Mouse (Mus musculus) heart, embryonic 15.5 days (tissue): Measurements from ENCODE around the gene Grip1. TPM values are rescaled to one million over a fixed set of nuclear protein-coding genes. Genes with fewer than 3 reads are reported as not detected.

Experiments used
- ATAC-seq: fragments of 200-750 bp; cut with Nextera tagmentation; replicated peaks from 2 replicates; pipeline ENCODE4 v1.8.0; 2017; ENCODE audit warnings: low read depth, moderate TSS enrichment; ENCODE audit not compliant: insufficient number of reproducible peaks, insufficient read depth, low FRiP score
- H3K27ac ChIP-seq: fragments of 300-500 bp; sonication (generic); 2 replicates; pipeline ENCODE4 v1.5.1; 2015; ENCODE audit warnings: mild to moderate bottlenecking, inconsistent platforms
- H3K27me3 ChIP-seq: fragments of 300-500 bp; sonication (generic); 2 replicates; pipeline ENCODE4 v1.6.1; 2015; ENCODE audit warnings: inconsistent platforms
- H3K36me3 ChIP-seq: fragments of 300-500 bp; sonication (generic); 2 replicates; pipeline ENCODE4 v1.6.1; 2015; ENCODE audit warnings: mild to moderate bottlenecking, inconsistent platforms
- H3K4me1 ChIP-seq: fragments of 300-500 bp; sonication (generic); replicated peaks from 2 replicates; pipeline ENCODE4 v1.6.1; 2015; ENCODE audit warnings: inconsistent platforms
- H3K4me2 ChIP-seq: fragments of 300-500 bp; sonication (generic); 2 replicates; pipeline ENCODE4 v1.6.1; 2015; ENCODE audit warnings: inconsistent platforms, mild to moderate bottlenecking, moderate library complexity
- H3K4me3 ChIP-seq: fragments of 300-500 bp; sonication (generic); 2 replicates; pipeline ENCODE4 v1.5.1; 2015; ENCODE audit warnings: mild to moderate bottlenecking, inconsistent platforms
- H3K9ac ChIP-seq: fragments of 300-500 bp; sonication (generic); 2 replicates; pipeline ENCODE4 v1.6.1; 2015; ENCODE audit warnings: mild to moderate bottlenecking, inconsistent platforms
- H3K9me3 ChIP-seq: fragments of 300-500 bp; sonication (generic); replicated peaks from 2 replicates; pipeline ENCODE4 v1.6.1; 2016; ENCODE audit warnings: inconsistent platforms
- WGBS: fragments of 180-500 bp; shearing (Covaris S2); methylation state at CpG from one replicate; pipeline ENCODE4 v1.1.7; 2015; ENCODE audit warnings: mixed read lengths; 5-methylcytosine and 5-hydroxymethylcytosine counted together
- polyA plus RNA-seq: library from polyadenylated mRNA; unstranded; fragments of >200 nt; fragmentation: Nextera tagmentation; extraction: Ambion mirVana; gene quantifications from 2 replicates; pipeline ENCODE4 v1.2.1, GENCODE M21; 2015

Grip1 gene
- polyA plus RNA-seq, 1 experiment from 2014 or later: 1.5 TPM

DNA sequence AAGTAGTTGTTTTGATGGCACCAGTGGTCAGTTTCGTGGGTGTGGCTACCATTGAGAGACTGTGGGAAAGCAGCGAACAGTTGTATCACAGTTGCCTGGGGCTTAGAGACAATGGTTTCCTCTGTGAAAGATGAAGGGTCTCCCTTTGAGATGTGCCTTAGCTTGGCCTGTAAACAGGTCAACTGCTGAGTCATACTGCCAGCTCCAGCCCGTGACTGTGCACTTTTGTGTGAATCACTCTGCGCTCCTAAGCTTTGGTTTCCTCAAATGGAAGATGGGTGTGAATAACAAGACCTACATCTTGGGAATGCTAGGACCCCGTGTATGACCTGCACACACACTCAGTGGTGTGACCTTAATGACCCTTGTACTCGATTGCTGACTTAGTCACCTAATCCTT is 303.6 kb downstream of the Grip1 start:
- Histone ChIP-seq H3K9me3 (no peaks in the 10 kb centered on the region), H3K36me3 (no peaks in the 10 kb centered on the region), H3K27ac (no peak overlapping the region), H3K27me3 (no peaks in the 10 kb centered on the region), H3K4me3 (no peak overlapping the region), H3K4me2 (no peak overlapping the region), H3K4me1 (no peaks in the 10 kb centered on the region), H3K9ac (no peak overlapping the region)
- 84% methylated on average over 6 of the region's 6 CpGs for WGBS
- no peak for ATAC-seq

DNA sequence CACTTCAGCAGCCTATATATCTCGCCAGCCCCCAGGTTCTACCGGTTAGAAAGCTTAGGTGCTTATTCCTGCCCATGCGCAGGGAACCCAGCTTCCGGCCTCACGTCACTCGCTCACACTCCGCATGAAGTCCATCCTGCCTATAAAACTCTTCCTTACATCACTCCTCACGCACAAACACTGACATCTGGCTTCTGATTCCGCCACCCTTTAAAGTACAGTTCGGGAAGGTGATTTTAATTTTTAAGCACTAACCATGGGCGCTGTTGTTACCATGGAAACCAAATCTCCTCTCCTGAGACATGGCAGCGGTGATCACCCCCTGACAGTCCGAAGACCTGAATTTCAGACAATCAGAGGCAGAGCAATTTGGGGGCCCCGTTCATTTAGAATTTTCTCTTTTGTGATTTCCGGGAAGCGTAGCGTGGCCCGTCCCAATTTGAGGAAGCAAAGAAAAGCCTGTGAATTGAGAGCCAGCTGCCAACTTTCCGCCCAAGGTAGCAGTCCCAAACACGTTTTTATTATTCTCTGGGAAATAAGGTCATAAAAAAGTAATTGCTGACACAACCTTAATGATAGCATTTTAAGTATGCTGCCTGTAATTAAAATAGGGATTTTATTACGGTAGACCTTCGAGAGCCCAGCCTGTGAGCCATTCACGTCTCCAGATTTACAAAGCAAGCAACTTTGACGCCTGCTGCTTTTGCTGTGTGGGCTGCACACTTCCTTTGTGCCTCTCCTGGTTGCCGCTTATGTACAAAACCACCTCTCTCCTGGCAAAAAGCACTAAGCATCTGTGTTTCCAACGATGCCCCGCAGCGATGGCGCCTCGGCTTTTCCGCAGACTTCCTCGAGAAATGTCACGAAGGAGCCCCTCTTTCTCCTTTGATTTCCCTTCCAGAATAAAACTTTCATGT is 308.1 kb downstream of the Grip1 start:
- Histone ChIP-seq H3K4me2 (no peak overlapping the region), H3K9me3 (no peaks in the 10 kb centered on the region), H3K27ac (no peak overlapping the region), H3K36me3 (no peaks in the 10 kb centered on the region), H3K4me3 (no peak overlapping the region), H3K4me1 (no peaks in the 10 kb centered on the region), H3K9ac (no peak overlapping the region), H3K27me3 (no peaks in the 10 kb centered on the region)
- ATAC-seq: no peak
- WGBS: 91% methylated on average over 33 of the region's 33 CpGs

DNA sequence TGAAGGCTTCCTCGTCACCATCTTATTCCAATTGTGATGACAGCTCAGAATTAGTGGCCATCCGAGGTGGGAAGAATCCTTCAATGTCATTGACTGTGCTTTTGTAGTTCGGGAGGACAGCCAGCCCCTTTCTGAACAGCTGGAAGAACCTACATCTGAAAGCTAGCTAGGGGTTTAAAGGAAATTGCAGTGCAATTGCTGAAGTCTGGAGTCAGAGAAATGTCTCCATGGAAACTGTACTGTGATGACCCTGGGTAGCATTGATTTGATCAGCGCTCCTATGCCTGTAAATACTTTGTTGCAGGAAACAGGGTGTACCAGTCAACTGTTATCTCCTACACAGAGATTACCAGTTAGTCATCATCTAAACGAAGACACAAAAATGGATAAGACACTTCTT is 325.2 kb downstream of the Grip1 start:
- 62% methylated on average over 5 of the region's 5 CpGs for WGBS
- no peaks in the 10 kb centered on the region for H3K9me3 ChIP-seq
- H3K9ac ChIP-seq: no peak overlapping the region
- ATAC-seq: no peak
- H3K27me3 ChIP-seq: no peaks in the 10 kb centered on the region
- H3K27ac ChIP-seq: no peak overlapping the region
- no peaks in the 10 kb centered on the region for H3K4me1 ChIP-seq
- no peaks in the 10 kb centered on the region for H3K36me3 ChIP-seq
- no peak overlapping the region for H3K4me2 ChIP-seq
- no peak overlapping the region for H3K4me3 ChIP-seq

DNA sequence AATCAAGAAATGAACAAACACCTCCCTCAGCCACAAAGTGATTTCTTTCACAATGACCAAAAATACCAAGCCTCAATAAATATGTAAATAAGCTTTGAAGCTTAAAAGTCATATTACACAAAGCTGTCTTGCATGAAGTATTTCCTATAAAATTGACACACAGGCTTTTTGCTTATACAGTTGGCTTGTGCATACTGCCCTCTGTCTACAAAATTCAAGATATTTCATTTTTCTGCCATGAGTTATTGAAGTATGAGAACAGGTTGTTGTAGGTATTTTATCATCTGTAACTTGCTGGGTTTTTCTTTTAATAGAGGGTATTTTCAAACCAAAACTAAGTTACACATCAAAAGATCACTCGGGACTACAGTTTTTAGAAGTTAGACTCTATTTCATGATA is 326.0 kb downstream of the Grip1 start:
- Histone ChIP-seq H3K9me3 (no peaks in the 10 kb centered on the region), H3K4me1 (no peaks in the 10 kb centered on the region), H3K9ac (no peak overlapping the region), H3K4me2 (no peak overlapping the region), H3K4me3 (no peak overlapping the region), H3K27me3 (no peaks in the 10 kb centered on the region), H3K27ac (no peak overlapping the region), H3K36me3 (no peaks in the 10 kb centered on the region)
- 84% methylated on average over 1 of the region's 1 CpGs for WGBS
- no peak for ATAC-seq

DNA sequence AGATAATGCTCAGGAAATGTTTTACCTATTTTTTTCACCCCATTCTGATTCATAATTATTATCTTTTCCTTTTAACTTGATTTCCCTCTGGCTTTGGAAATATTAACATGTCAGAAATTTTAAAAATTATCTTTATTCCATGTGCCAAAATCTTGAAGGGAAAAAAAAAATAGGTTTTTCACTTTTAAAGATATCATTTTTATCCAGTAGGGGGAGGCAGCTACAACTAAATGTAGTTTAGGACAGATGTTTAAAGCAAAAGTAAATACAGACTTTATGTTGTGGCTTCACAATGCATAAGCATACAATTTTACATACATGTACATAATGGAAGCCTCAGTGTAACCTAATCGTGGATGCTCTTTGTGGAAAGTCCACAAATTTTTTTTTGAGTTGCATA is 336.9 kb downstream of the Grip1 start:
- Histone ChIP-seq H3K27me3 (no peaks in the 10 kb centered on the region), H3K4me2 (no peak overlapping the region), H3K36me3 (no peaks in the 10 kb centered on the region), H3K4me1 (no peaks in the 10 kb centered on the region), H3K27ac (no peak overlapping the region), H3K4me3 (no peak overlapping the region), H3K9me3 (no peaks in the 10 kb centered on the region), H3K9ac (no peak overlapping the region)
- no peak for ATAC-seq
- WGBS: 64% methylated on average over 1 of the region's 1 CpGs

DNA sequence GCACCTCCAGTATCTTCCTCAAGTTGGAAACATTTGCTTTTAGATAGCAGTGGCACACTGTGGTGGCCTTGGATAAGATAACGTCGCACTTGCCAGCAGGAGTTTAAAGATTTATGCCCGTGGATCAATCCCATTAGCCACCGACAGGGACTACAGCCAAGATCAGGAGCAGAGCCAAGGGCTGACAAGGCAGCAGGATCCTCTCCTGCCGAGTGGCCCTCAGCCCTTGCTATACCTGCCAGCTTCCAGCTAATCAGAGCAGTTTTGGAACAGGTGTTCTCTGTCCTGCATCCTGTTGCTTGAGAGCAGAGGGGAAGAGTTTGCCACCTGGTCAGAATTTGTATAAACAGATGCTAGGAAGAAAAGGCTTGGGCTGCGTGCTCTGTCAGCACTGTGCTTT is 348.8 kb downstream of the Grip1 start:
- Histone ChIP-seq H3K27ac (no peak overlapping the region), H3K4me2 (no peak overlapping the region), H3K36me3 (no peaks in the 10 kb centered on the region), H3K27me3 (no peaks in the 10 kb centered on the region), H3K9me3 (no peaks in the 10 kb centered on the region), H3K9ac (no peak overlapping the region), H3K4me3 (no peak overlapping the region), H3K4me1 (0 out of 2 replicates have a peak, but pooled peaks cover 3% of the 10 kb centered on the region)
- no peak for ATAC-seq
- 26% methylated on average over 6 of the region's 6 CpGs for WGBS

DNA sequence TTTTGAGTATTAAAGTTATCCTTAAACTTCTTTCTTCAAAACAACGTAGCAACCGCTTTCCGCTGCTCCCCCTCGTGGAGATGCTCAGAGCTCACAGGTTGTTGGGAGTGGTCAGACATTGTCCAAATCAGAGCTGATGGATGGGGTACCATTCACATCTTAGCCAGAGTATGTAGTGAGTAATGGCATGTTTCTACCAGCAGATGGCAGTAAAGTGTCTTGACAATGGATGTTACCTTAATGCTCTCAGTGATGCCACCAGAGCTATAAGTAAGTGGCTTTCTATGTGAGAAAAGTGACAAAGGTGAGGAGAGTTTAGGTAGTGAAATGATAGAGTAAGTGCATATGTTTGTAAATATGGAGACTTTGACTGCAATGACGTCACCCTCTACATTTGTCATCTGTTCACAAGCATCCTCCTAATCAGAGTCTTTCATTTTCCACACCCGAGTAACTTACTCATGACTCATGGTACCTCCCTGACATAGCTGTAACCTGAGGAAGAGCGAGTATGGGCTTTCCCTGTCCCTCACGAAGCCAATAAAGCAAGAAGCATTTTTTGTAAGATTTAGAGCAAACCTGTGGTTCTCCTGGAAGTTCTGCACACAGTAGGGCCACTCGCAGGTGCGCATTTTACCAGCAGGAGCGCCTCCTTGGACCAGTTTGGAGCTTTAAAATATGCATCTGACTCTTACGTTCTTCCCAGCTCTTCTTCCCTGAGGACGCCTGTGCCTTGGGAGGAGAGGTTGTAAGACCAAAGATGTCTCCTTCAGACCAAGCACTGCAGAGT is 350.2 kb downstream of the Grip1 start:
- no peak for ATAC-seq
- Histone ChIP-seq H3K9me3 (no peaks in the 10 kb centered on the region), H3K4me2 (no peak overlapping the region)

DNA sequence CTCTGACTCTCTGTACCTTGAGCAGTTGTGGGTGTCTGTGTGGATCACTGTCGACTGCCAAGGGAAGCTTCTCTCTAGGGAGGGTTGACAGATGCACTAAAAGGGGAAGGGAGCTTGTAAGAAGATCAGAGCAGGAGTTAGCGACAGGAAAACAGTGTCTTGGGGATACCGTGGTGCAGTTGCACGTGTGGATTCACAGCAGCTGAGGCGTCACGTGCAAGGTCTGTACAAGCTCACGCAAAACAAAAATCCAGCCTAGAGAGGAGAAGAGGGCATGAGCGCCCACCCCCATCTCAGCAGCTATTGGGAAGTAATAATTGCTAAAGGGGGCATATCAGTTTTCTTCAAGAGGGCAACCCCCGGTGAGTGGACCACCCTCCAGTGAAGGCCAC is 350.8 kb downstream of the Grip1 start:
- H3K4me3 ChIP-seq: no peak overlapping the region
- H3K4me2 ChIP-seq: no peak overlapping the region
- H3K9me3 ChIP-seq: no peaks in the 10 kb centered on the region
- no peaks in the 10 kb centered on the region for H3K27me3 ChIP-seq
- no peak for ATAC-seq
- WGBS: 78% methylated on average over 9 of the region's 9 CpGs
- 0 out of 2 replicates have a peak, but pooled peaks cover 3% of the 10 kb centered on the region for H3K4me1 ChIP-seq
- H3K9ac ChIP-seq: no peak overlapping the region
- H3K27ac ChIP-seq: no peak overlapping the region
- no peaks in the 10 kb centered on the region for H3K36me3 ChIP-seq

More for the DNA sequence above, 350.2 kb downstream of the Grip1 start:
- H3K4me1 ChIP-seq: 0 out of 2 replicates have a peak, but pooled peaks cover 3% of the 10 kb centered on the region
- no peak overlapping the region for H3K9ac ChIP-seq
- 53% methylated on average over 13 of the region's 13 CpGs for WGBS
- no peak overlapping the region for H3K27ac ChIP-seq
- H3K4me3 ChIP-seq: no peak overlapping the region
- no peaks in the 10 kb centered on the region for H3K36me3 ChIP-seq
- no peaks in the 10 kb centered on the region for H3K27me3 ChIP-seq

DNA sequence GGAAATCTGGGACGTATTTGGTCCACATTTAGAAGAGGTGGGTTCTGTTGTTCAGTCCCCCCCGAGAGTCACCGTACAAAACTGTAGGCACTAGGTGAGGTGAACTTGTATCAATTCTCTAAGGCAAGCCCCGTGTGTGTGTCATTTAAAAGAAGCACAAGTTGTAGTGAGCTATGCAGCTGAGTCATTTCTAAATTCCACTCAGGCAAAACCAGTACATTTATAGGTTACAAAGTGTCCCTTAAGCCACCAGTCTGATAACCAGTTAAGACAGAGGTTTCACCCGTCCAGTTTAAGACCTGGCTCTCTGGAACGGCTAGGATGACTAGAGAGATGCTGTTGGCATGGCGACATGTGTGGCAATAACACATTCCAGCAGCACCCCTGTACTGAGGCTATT is 351.5 kb downstream of the Grip1 start:
- no peaks in the 10 kb centered on the region for H3K36me3 ChIP-seq
- no peak overlapping the region for H3K4me3 ChIP-seq
- WGBS: 73% methylated on average over 7 of the region's 7 CpGs
- no peaks in the 10 kb centered on the region for H3K9me3 ChIP-seq
- no peak overlapping the region for H3K9ac ChIP-seq
- no peak overlapping the region for H3K4me2 ChIP-seq
- ATAC-seq: no peak
- H3K27ac ChIP-seq: no peak overlapping the region
- no peaks in the 10 kb centered on the region for H3K27me3 ChIP-seq
- H3K4me1 ChIP-seq: 0 out of 2 replicates have a peak, but pooled peaks cover 3% of the 10 kb centered on the region

DNA sequence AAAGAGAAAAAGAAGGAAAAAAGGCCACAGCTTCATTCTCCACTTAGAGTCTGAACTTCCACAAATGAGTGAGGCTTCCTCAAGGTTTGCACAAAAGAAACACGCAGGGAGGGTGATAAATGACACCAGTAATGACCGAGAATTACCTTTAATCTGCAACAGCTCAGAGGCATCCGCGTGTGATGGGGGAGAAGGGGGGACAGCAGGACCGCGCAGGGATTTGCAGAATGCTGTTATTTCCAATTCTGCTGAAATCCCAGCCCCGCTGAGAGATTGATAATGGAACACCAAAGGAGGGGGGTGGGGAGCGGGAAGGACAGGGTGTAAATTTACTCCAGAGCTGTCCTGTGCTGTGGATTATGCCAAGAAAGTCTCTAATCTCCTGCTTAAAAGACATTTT is 352.5 kb downstream of the Grip1 start:
- no peak overlapping the region for H3K9ac ChIP-seq
- H3K4me2 ChIP-seq: no peak overlapping the region
- H3K4me1 ChIP-seq: no peaks in the 10 kb centered on the region
- no peak for ATAC-seq
- no peak overlapping the region for H3K27ac ChIP-seq
- whole genome bisulfite sequencing: 56% methylated on average over 8 of the region's 8 CpGs
- no peaks in the 10 kb centered on the region for H3K27me3 ChIP-seq
- H3K36me3 ChIP-seq: no peaks in the 10 kb centered on the region
- no peaks in the 10 kb centered on the region for H3K9me3 ChIP-seq
- H3K4me3 ChIP-seq: no peak overlapping the region

DNA sequence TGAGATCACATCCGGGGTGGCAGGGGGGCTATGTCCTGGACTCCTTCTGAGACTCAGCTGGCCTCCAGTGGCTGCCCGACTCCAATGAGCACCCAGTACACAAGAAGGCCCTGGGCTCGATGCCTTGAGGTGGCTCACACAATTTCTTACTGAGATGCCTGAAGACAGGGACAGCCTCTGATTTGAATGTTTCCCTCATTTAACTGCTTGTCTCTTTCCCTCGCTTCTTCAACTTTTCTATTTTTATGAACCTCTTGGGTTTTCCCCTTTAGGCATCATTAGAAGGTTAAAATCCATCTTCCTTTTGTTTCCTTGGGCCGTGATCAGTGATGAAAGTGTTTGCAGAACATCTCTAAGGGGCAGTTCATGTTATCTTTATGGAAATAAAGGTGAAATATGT is 354.8 kb downstream of the Grip1 start:
- WGBS: 90% methylated on average over 5 of the region's 5 CpGs
- no peaks in the 10 kb centered on the region for H3K9me3 ChIP-seq
- H3K9ac ChIP-seq: no peak overlapping the region
- no peaks in the 10 kb centered on the region for H3K36me3 ChIP-seq
- no peaks in the 10 kb centered on the region for H3K27me3 ChIP-seq
- no peak overlapping the region for H3K27ac ChIP-seq
- H3K4me2 ChIP-seq: no peak overlapping the region
- no peak overlapping the region for H3K4me3 ChIP-seq
- no peak for ATAC-seq
- H3K4me1 ChIP-seq: no peaks in the 10 kb centered on the region
